Mouse (Mus musculus): ENCODE results near the gene Fmr1. TPM values are rescaled to one million over a fixed set of nuclear protein-coding genes. Genes with fewer than 3 reads are reported as not detected.
"Not testable (repeated sequence)": the region's sequence is repeated elsewhere in the genome, so short reads cannot be mapped to it uniquely, and the experiment has no call there.

Fmr1 gene
- polyA plus RNA-seq, 2 experiments = 57.7 to 65.8 TPM

- Histone ChIP-seq H3K9ac (ENCODE audit: low read depth, low read length, severe bottlenecking) (no peak overlapping the region), H3K4me2 (replicated peaks; ENCODE audit: low read depth, low read length, severe bottlenecking) (no peak overlapping the region), H3K27ac (replicated peaks; ENCODE audit: low read depth, low read length) (no peak overlapping the region), H3K4me3 (replicated peaks; ENCODE audit: low read length) (no peak overlapping the region), H3K36me3 (ENCODE audit: control insufficient read depth, insufficient read depth, low read length) (no peaks in the 10 kb centered on the region), H3K4me1 (ENCODE audit: control insufficient read depth, insufficient read depth, low read length) (no peaks in the 10 kb centered on the region), H3K9me3 (ENCODE audit: control insufficient read depth, low read length) (no peaks in the 10 kb centered on the region), H3K27me3 (ENCODE audit: control insufficient read depth, insufficient read depth, low read length) (no peaks in the 10 kb centered on the region)
- TF ChIP-seq POLR2A (IDR thresholded peaks at IDR 0.05; ENCODE audit: borderline replicate concordance, extremely low read depth, insufficient read depth, insufficient read length) = no peak
- DNase-seq (ENCODE audit: low spot score) (no peak), ATAC-seq (ENCODE audit: low FRiP score, low read depth) (no peak)
- 93% methylated on average over 2 of the region's 2 CpGs for WGBS
Measured at GRCm38 (mm10) chrX:68684706-68685105, 6.4 kb downstream of the Fmr1 start.

- not testable (repeated sequence) for H3K4me3 ChIP-seq (replicated peaks; ENCODE audit: low read length); H3K9me3 ChIP-seq (ENCODE audit: control insufficient read depth, low read length); H3K4me2 ChIP-seq (replicated peaks; ENCODE audit: low read depth, low read length, severe bottlenecking); H3K4me1 ChIP-seq (ENCODE audit: control insufficient read depth, insufficient read depth, low read length); H3K36me3 ChIP-seq (ENCODE audit: control insufficient read depth, insufficient read depth, low read length); DNase-seq (ENCODE audit: low spot score); ATAC-seq (ENCODE audit: low FRiP score, low read depth); H3K27ac ChIP-seq (replicated peaks; ENCODE audit: low read depth, low read length); H3K27me3 ChIP-seq (ENCODE audit: control insufficient read depth, insufficient read depth, low read length); H3K9ac ChIP-seq (ENCODE audit: low read depth, low read length, severe bottlenecking)
- 89% methylated on average over 8 of the region's 8 CpGs for WGBS
Measured at GRCm38 (mm10) chrX:68691936-68692335, 13.6 kb downstream of the Fmr1 start.

- ATAC-seq (ENCODE audit: low FRiP score, low read depth) (no peak), DNase-seq (ENCODE audit: low spot score) (no peak)
- no peak for TF ChIP-seq POLR2A (IDR thresholded peaks at IDR 0.05; ENCODE audit: borderline replicate concordance, extremely low read depth, insufficient read depth, insufficient read length)
Measured at GRCm38 (mm10) chrX:68736902-68737301, 58.6 kb downstream of the Fmr1 start.

GRCm38 (mm10) chrX:68740088-68740487 is 61.7 kb downstream of the Fmr1 start:
- Histone ChIP-seq H3K36me3 (ENCODE audit: control insufficient read depth, insufficient read depth, low read length) (no peaks in the 10 kb centered on the region), H3K9me3 (ENCODE audit: control insufficient read depth, low read length) (no peaks in the 10 kb centered on the region), H3K9ac (ENCODE audit: low read depth, low read length, severe bottlenecking) (no peak overlapping the region), H3K4me3 (replicated peaks; ENCODE audit: low read length) (no peak overlapping the region), H3K4me2 (replicated peaks; ENCODE audit: low read depth, low read length, severe bottlenecking) (no peak overlapping the region), H3K27ac (replicated peaks; ENCODE audit: low read depth, low read length) (no peak overlapping the region), H3K27me3 (ENCODE audit: control insufficient read depth, insufficient read depth, low read length) (no peaks in the 10 kb centered on the region), H3K4me1 (ENCODE audit: control insufficient read depth, insufficient read depth, low read length) (no peaks in the 10 kb centered on the region)
- no peak for TF ChIP-seq POLR2A (IDR thresholded peaks at IDR 0.05; ENCODE audit: borderline replicate concordance, extremely low read depth, insufficient read depth, insufficient read length)
- 74% methylated on average over 2 of the region's 2 CpGs for WGBS
- DNase-seq (ENCODE audit: low spot score) (no peak), ATAC-seq (ENCODE audit: low FRiP score, low read depth) (no peak)

More at GRCm38 (mm10) chrX:68736902-68737301, 58.6 kb downstream of the Fmr1 start:
- Histone ChIP-seq H3K36me3 (ENCODE audit: control insufficient read depth, insufficient read depth, low read length) (no peaks in the 10 kb centered on the region), H3K27me3 (ENCODE audit: control insufficient read depth, insufficient read depth, low read length) (no peaks in the 10 kb centered on the region), H3K27ac (replicated peaks; ENCODE audit: low read depth, low read length) (no peak overlapping the region), H3K4me2 (replicated peaks; ENCODE audit: low read depth, low read length, severe bottlenecking) (no peak overlapping the region), H3K9me3 (ENCODE audit: control insufficient read depth, low read length) (no peaks in the 10 kb centered on the region), H3K9ac (ENCODE audit: low read depth, low read length, severe bottlenecking) (no peak overlapping the region), H3K4me3 (replicated peaks; ENCODE audit: low read length) (no peak overlapping the region), H3K4me1 (ENCODE audit: control insufficient read depth, insufficient read depth, low read length) (no peaks in the 10 kb centered on the region)
- 43% methylated on average over 1 of the region's 1 CpGs for WGBS

- H3K27me3 ChIP-seq (ENCODE audit: control insufficient read depth, insufficient read depth, low read length) = no peaks in the 10 kb centered on the region
- no peaks in the 10 kb centered on the region for H3K36me3 ChIP-seq (ENCODE audit: control insufficient read depth, insufficient read depth, low read length)
- H3K9ac ChIP-seq (ENCODE audit: low read depth, low read length, severe bottlenecking) = no peak within 1 kb of the TSS
- H3K4me2 ChIP-seq (replicated peaks; ENCODE audit: low read depth, low read length, severe bottlenecking) = no peak within 1 kb of the TSS
- H3K27ac ChIP-seq (replicated peaks; ENCODE audit: low read depth, low read length) = no peak within 1 kb of the TSS
- DNase-seq (ENCODE audit: low spot score) = no peak
- no peaks in the 10 kb centered on the region for H3K4me1 ChIP-seq (ENCODE audit: control insufficient read depth, insufficient read depth, low read length)
- no peaks in the 10 kb centered on the region for H3K9me3 ChIP-seq (ENCODE audit: control insufficient read depth, low read length)
- ATAC-seq (ENCODE audit: low FRiP score, low read depth) = no peak
- TF ChIP-seq POLR2A (IDR thresholded peaks at IDR 0.05; ENCODE audit: borderline replicate concordance, extremely low read depth, insufficient read depth, insufficient read length) = no peak
- 84% methylated on average over 15 of the region's 15 CpGs for WGBS
- no peak within 1 kb of the TSS for H3K4me3 ChIP-seq (replicated peaks; ENCODE audit: low read length)
Measured at GRCm38 (mm10) chrX:68761606-68762005, 83.3 kb downstream of the Fmr1 start, which contains the start of gene Fmr1nb. TSS of gene Fmr1nb (plus strand) at chrX:68761839.

Other genes with a start within 250 kb of the Fmr1 start
- 0.21 and 0.37 TPM in 2 replicates for gene Fmr1nb, start 83.3 kb downstream of the Fmr1 start, polyA plus RNA-seq (2012; rRNA removed)
- gene Fmr1nb, start 83.3 kb downstream of the Fmr1 start, polyA plus RNA-seq (2014; fragmentation: Nextera tagmentation; extraction: Ambion mirVana) = 0.29 TPM in 1 of 2 replicates, not detected in the other
- gene Gm14698, start 142.6 kb downstream of the Fmr1 start, polyA plus RNA-seq (2012; rRNA removed) = 0.47 and 0.55 TPM in 2 replicates
- gene Gm14698, start 142.6 kb downstream of the Fmr1 start, polyA plus RNA-seq (2014; fragmentation: Nextera tagmentation; extraction: Ambion mirVana) = 3.0 and 3.6 TPM in 2 replicates
- gene Gm6812, start 214.5 kb downstream of the Fmr1 start, polyA plus RNA-seq (2012; rRNA removed) = not detected in 2 replicates
- gene Gm6812, start 214.5 kb downstream of the Fmr1 start, polyA plus RNA-seq (2014; fragmentation: Nextera tagmentation; extraction: Ambion mirVana) = not detected in 2 replicates